Mouse (Mus musculus) bone marrow, adult 2 months (tissue): ENCODE results near the gene Mpzl2.

ENCODE experiments used
- CTCF ChIP-seq: fragments of 200-500 bp; IDR thresholded peaks from 2 replicates; pipeline ENCODE4 v1.5.1; 2011; ENCODE audit warnings: low read length, control low read depth; ENCODE audit not compliant: control insufficient read depth, insufficient read depth
- POLR2A ChIP-seq: fragments of 200-500 bp; IDR thresholded peaks from 2 replicates; pipeline ENCODE4 v1.6.1; 2011; ENCODE audit warnings: low read depth, mild to moderate bottlenecking, control low read depth, low read length, borderline replicate concordance; ENCODE audit not compliant: control insufficient read depth

DNA sequence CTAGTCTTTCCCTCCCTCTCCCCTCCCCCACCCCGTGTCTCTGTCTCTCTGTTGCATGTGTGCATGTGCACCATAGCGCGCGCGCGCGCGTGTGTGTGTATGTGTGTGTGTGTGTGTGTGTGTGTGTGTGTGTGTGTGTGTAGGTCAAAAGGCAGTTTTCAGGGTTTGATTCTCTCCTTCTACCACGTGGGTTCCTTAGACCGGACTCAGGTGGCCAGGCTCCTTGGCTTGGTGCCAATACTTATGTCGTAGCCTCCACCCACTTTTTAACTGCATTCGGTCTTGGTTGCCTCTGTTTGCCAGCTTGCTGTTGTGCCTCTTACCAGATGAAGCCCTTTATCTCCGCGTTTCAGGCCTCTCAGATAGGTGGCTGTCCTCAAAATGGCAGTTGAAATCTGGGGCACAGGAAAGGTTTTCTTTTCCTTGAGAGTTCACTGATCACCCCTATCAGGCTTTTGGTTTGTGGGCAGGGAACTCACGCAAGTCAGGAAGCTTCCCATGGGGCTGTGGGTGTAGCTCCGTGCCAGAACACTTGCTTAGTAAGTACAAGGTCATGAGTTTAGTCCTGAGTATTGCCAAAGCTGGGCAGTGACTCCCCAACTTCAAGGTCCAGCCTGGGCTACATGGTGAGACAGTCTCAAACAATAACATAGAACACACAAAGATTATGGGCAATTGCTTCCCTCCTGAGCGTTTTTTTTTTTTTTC is 1.7 kb downstream of the Mpzl2 start:
- no peak for TF ChIP-seq CTCF
- TF ChIP-seq POLR2A = no peak
